Mouse (Mus musculus): Measurements from ENCODE around the gene Cd6. TPM values are rescaled to one million over a fixed set of nuclear protein-coding genes. Genes with fewer than 3 reads are reported as not detected.
A peak's percentile ranks its signal among the peaks of the same experiment; 100 is the strongest.

Cd6 gene
- polyA plus RNA-seq, 1 experiment from 2014 or later: not detected

DNA sequence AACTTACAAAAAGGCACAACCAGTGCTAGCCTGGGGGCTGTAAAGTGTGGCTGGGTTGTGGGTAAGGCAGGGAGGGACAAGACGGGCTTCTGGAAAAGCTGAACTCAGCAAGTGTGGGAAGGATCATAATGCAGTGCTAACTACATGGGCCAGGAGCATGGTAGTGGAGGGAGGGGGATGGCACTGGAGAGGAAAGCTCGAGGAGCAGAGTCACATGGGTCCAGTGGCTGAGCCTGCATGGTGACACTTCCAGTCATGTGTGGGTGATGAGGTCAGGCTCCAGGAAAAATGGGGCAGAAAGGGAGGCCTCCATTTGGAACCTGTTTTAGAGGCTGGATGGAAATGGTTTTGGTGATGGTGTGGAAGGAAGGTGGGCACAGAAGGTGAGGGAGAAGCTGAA, 26.7 kb upstream of the Cd6 start:
- Histone ChIP-seq H3K4me1 (replicated peaks) (no peaks in the 10 kb centered on the region), H3K4me3 (replicated peaks) (no peak overlapping the region), H3K36me3 (replicated peaks) (no peaks in the 10 kb centered on the region), H3K9ac (no peak overlapping the region), H3K4me2 (no peak overlapping the region), H3K27me3 (no peaks in the 10 kb centered on the region; the same call in 1 of the 2 replicates), H3K9me3 (replicated peaks) (no peaks in the 10 kb centered on the region), H3K27ac (replicated peaks) (no peak overlapping the region)
- ATAC-seq (ENCODE audit: insufficient read depth): no peak
- 39% methylated on average over 2 of the region's 2 CpGs for WGBS (ENCODE audit: insufficient replicate concordance)

DNA sequence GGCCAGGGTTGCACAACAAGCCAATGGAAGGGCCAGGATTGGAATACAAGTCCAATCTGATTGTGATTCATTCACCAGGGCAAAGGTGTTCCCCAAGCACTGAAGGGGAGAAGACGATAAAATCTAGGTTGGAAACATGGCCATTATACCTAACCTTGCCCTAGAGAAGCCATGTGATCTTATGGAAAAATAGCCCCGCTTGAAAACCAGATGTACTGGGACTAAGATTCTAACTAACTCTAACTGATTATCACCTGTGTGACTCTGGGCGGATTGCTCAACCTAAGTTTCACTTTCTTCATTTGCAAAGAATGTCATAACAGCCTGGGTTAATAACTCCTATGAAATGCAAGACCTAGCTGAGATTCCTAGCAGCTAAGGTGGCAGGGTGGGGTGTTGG, 25.6 kb upstream of the Cd6 start:
- Histone ChIP-seq H3K9me3 (replicated peaks) (no peaks in the 10 kb centered on the region), H3K27ac (replicated peaks) (no peak overlapping the region), H3K36me3 (replicated peaks) (no peaks in the 10 kb centered on the region), H3K4me2 (no peak overlapping the region), H3K4me3 (replicated peaks) (no peak overlapping the region), H3K4me1 (replicated peaks) (no peaks in the 10 kb centered on the region), H3K27me3 (no peaks in the 10 kb centered on the region; the same call in 1 of the 2 replicates), H3K9ac (no peak overlapping the region)
- 50% methylated on average over 3 of the region's 3 CpGs for WGBS (ENCODE audit: insufficient replicate concordance)
- ATAC-seq (ENCODE audit: insufficient read depth): no peak

DNA sequence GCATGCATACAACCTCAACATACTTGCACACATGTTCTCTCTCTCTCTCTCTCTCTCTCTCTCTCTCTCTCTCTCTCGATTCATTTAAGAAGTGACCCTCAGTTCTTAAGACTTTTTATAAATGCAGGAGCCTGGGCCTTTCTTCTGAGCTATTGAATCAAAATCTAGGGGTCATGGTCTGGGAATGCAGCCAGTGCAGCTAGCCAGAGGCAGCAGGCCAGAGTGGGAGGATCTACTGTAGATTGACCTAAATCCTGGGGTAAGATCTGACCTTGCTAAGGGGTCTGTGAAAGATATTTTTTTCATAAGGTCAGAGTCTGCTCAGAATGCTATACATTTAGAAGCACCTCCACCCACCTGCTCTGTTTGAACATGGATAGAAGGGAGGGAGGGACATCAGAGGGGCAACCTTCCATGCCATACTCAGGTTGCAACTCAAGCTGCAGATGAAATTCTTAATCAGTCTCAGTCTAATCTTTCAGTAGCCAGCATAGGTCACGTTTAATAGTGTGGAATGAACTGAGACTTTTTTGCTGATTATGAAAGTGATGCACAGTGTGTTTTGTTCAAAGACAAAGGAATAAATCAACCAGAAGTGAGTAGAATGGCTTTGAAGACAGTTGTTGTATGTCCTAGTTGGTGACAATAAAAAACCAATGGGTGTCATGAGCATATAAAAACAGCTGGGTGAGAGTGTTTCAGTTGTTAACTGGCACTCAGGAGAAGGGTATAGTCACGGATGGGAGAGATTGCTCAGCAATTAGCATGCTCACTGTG, 17.6 kb upstream of the Cd6 start:
- Histone ChIP-seq H3K4me1 (replicated peaks) (no peaks in the 10 kb centered on the region), H3K4me3 (replicated peaks) (no peak overlapping the region), H3K36me3 (replicated peaks) (no peaks in the 10 kb centered on the region), H3K4me2 (no peak overlapping the region), H3K27me3 (peaks cover 8% of the 10 kb centered on the region), H3K9ac (no peak overlapping the region), H3K9me3 (replicated peaks) (no peaks in the 10 kb centered on the region), H3K27ac (replicated peaks) (no peak overlapping the region)
- no peak for ATAC-seq (ENCODE audit: insufficient read depth)
- 42% methylated on average over 3 of the region's 3 CpGs for WGBS (ENCODE audit: insufficient replicate concordance)

DNA sequence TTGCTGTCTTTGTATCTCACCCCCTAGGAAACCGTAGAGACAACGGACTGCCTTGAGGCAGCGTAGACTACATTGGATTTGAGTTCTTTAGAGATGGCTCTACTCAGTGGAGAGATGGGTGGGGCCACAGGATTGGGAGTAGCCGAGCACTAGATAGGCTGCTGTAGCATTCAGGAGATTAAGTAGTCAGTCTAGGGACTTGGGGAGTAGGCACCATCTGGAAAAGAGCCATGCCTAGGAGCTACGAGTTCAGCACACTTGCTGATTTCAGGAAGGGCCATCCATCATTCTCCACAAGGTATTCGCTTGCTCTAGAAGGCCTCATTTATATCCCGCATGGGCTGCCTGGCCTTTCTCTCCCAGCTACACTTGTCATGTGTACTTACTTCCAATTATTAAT, 16.3 kb upstream of the Cd6 start:
- no peak overlapping the region for H3K27ac ChIP-seq (replicated peaks)
- H3K4me1 ChIP-seq (replicated peaks): peaks cover 4% of the 10 kb centered on the region; the same call in 1 of the 2 replicates
- H3K4me3 ChIP-seq (replicated peaks): no peak overlapping the region
- H3K36me3 ChIP-seq (replicated peaks): no peaks in the 10 kb centered on the region
- no peak overlapping the region for H3K4me2 ChIP-seq
- no peak overlapping the region for H3K9ac ChIP-seq
- WGBS (ENCODE audit: insufficient replicate concordance): 64% methylated on average over 7 of the region's 7 CpGs
- H3K9me3 ChIP-seq (replicated peaks): no peaks in the 10 kb centered on the region
- no peak for ATAC-seq (ENCODE audit: insufficient read depth)
- peaks cover 16% of the 10 kb centered on the region for H3K27me3 ChIP-seq

DNA sequence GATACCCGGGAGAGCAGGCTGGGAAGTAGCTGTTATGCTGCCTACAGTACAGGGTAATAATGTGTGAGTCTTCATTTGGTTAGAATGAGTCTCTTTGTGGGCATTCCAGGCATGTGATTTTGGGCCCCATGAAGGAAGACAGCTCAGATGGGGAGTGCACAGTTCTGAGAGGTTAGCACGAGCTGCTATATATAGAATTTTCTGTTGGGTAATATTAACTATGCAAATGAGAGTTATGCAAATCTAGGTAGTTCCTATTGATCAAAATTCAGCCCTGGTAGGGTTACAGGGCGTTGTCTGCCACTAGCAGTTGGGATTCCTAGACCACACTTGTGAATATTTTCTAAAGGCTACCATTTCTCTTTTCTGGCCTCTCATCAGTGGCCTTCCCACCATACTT, 15.6 kb upstream of the Cd6 start:
- Histone ChIP-seq H3K4me2 (no peak overlapping the region), H3K27ac (replicated peaks) (no peak overlapping the region), H3K9ac (no peak overlapping the region), H3K9me3 (replicated peaks) (no peaks in the 10 kb centered on the region), H3K4me3 (replicated peaks) (no peak overlapping the region), H3K4me1 (replicated peaks) (peaks cover 4% of the 10 kb centered on the region; the same call in 1 of the 2 replicates), H3K27me3 (peaks cover 16% of the 10 kb centered on the region), H3K36me3 (replicated peaks) (no peaks in the 10 kb centered on the region)
- no peak for ATAC-seq (ENCODE audit: insufficient read depth)
- 41% methylated on average over 3 of the region's 3 CpGs for WGBS (ENCODE audit: insufficient replicate concordance)

DNA sequence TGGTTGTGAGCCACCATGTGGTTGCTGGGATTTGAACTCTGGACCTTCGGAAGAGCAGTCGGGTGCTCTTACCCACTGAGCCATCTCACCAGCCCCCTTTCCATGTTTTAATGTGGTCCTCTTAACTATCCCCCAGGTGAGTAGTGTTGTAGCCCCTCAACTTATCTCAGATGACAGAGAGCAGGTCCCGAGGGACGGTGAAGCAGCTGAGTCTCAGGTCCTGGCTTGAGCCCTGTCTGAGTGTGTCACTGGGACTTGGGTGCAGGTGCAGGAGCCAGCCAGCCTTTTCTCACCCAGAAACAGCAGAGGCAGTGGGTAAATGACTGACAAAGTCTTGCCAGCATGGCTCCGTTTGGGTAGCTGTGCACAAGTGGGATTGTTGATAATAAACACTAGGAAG, 14.3 kb upstream of the Cd6 start:
- H3K4me1 ChIP-seq (replicated peaks): peaks cover 4% of the 10 kb centered on the region; the same call in 1 of the 2 replicates
- no peak overlapping the region for H3K9ac ChIP-seq
- 0 out of 2 replicates have a peak overlapping the region, but pooled peaks have one; percentile 7 for H3K4me3 ChIP-seq (replicated peaks)
- no peak overlapping the region; the same call in 1 of the 2 replicates for H3K4me2 ChIP-seq
- whole genome bisulfite sequencing (ENCODE audit: insufficient replicate concordance): 61% methylated on average over 5 of the region's 5 CpGs
- H3K9me3 ChIP-seq (replicated peaks): no peaks in the 10 kb centered on the region
- no peak overlapping the region for H3K27ac ChIP-seq (replicated peaks)
- no peak for ATAC-seq (ENCODE audit: insufficient read depth)
- peaks cover 16% of the 10 kb centered on the region for H3K27me3 ChIP-seq
- H3K36me3 ChIP-seq (replicated peaks): no peaks in the 10 kb centered on the region

DNA sequence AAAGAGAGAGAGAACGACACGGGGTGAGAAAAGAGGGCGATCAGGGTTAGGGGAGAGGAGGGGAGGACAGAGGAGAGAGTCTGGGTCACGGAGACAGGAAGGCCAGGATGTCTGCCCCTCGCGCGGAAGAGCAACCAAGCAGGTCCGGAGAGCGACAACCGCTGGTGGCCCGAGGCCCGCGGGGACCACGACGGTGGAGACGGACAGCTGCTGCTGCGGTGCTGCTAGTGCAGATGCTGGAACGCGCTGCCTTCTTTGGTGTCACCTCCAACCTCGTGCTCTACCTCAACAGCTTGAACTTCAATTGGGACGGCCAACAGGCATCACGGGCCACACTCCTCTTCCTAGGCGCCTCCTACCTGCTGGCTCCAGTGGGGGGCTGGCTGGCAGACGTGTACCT, 13.1 kb upstream of the Cd6 start:
- Histone ChIP-seq H3K9me3 (replicated peaks) (no peaks in the 10 kb centered on the region), H3K27ac (replicated peaks) (peak overlapping the region; percentile 61; the same call in 1 of the 2 replicates), H3K36me3 (replicated peaks) (no peaks in the 10 kb centered on the region), H3K27me3 (peaks cover 16% of the 10 kb centered on the region), H3K4me2 (peak overlapping the region; percentile 21), H3K4me1 (replicated peaks) (peaks cover 4% of the 10 kb centered on the region; the same call in 1 of the 2 replicates), H3K9ac (no peak overlapping the region), H3K4me3 (replicated peaks) (peak overlapping the region; percentile 25)
- 35% methylated on average over 24 of the region's 24 CpGs for whole genome bisulfite sequencing (ENCODE audit: insufficient replicate concordance)
- no peak for ATAC-seq (ENCODE audit: insufficient read depth)

DNA sequence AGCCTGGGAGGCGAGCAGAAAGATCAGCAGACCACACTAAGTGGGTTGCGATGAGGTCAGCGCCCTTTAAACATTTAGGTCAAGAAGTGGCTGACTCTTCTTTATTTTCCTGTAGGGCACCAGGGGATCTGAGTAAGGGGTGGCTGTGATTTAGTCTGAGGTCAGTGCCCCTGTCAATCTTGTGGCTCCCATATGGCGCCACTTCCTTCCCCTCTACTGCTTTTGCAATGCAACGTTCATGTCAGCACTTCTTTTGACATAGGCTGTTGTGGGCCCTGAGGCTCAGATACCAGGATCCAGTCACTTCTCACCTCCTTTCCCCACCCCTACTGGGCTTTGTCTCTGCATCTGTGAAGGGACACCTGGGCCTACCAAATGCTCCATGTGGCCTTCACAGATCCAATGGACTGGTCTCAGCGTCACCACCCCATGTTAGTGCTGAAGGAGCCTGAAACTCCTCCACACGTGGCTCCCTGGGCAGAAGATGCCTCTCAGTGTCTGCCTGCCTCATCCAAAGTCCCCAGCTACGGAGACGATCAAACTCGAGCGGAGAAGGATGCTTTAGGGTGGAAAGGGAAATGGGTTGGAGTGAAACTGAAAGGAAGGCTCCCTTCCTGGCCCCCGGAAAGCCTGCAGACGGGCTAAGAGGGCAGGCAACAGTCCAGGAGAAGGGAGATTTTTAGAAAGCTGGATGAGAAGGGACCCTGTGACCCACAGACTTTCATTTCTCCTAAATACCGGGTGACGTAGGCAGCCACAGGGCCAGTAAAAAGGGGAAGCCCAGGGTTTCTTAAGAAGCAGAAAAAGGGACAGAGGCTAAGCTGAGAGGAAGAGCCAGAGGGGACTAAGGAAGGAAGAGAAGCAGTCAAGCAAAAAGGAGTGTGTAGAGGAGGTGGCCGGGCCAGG, 12.1 kb upstream of the Cd6 start:
- H3K27ac ChIP-seq (replicated peaks): peak overlapping the region; percentile 61
- H3K4me3 ChIP-seq (replicated peaks): peak overlapping the region; percentile 24; the same call in 1 of the 2 replicates

DNA sequence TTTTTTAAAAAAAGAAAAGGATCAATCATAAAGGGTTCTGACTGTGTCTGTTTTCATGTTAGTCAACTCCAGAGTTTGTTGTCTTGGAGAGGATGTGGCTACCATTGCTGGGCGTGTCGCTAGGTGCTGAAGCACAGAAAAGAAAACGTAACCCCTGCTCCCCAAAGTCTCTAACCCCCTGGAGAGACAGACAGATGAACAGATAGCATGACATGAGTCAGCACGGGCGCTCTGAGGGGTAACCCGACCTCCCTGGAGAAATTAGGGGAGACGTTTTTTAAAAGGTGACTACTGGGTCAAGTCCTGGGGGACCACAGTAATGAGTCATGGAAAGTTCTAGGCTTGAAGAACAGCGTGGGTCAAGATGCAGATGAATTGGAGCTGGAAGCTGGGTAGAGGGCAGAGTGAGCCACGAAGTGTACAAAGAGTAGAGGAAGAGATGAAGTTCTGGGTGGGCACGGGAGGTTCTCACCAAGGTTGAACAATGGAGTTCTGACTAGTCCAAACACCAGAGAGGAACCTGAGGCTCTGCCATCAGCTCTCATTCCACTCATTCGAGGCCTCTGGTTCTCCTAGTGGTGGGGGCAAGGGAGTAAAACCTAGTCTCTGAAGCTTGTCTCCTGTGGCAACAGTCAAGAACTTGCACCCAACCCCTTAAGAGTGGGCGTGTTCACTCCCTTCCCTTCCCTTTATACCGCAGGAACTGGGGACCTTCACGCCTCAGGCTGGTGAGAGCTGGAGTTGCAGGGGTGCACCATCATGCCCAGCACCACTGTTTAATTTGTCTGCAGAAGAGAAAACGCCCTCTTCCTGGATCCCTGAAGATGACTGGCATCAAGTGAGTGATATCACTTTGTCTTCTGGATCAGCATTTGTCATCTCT, 9.4 kb upstream of the Cd6 start, which contains the start of gene Slc15a3:
Slc15a3 (plus strand) TSS at position 718 of the 883 bp plus-strand sequence.
- H3K36me3 ChIP-seq (replicated peaks): no peaks in the 10 kb centered on the region
- H3K9ac ChIP-seq: no peak within 1 kb of the TSS
- H3K4me2 ChIP-seq: no peak within 1 kb of the TSS
- ATAC-seq (ENCODE audit: insufficient read depth): no peak
- peaks cover 4% of the 10 kb centered on the region; the same call in 1 of the 2 replicates for H3K4me1 ChIP-seq (replicated peaks)
- no peaks in the 10 kb centered on the region for H3K9me3 ChIP-seq (replicated peaks)
- H3K4me3 ChIP-seq (replicated peaks): no peak within 1 kb of the TSS
- no peak within 1 kb of the TSS for H3K27ac ChIP-seq (replicated peaks)
- WGBS (ENCODE audit: insufficient replicate concordance): 49% methylated on average over 15 of the region's 15 CpGs
- peaks cover 16% of the 10 kb centered on the region for H3K27me3 ChIP-seq

More for the DNA sequence above, 12.1 kb upstream of the Cd6 start:
- Histone ChIP-seq H3K36me3 (replicated peaks) (no peaks in the 10 kb centered on the region), H3K9me3 (replicated peaks) (no peaks in the 10 kb centered on the region), H3K4me2 (peak overlapping the region; percentile 33), H3K27me3 (peaks cover 16% of the 10 kb centered on the region), H3K4me1 (replicated peaks) (peaks cover 4% of the 10 kb centered on the region; the same call in 1 of the 2 replicates), H3K9ac (no peak overlapping the region)
- 19% methylated on average over 16 of the region's 16 CpGs for WGBS (ENCODE audit: insufficient replicate concordance)
- ATAC-seq (ENCODE audit: insufficient read depth): peak; percentile 34

DNA sequence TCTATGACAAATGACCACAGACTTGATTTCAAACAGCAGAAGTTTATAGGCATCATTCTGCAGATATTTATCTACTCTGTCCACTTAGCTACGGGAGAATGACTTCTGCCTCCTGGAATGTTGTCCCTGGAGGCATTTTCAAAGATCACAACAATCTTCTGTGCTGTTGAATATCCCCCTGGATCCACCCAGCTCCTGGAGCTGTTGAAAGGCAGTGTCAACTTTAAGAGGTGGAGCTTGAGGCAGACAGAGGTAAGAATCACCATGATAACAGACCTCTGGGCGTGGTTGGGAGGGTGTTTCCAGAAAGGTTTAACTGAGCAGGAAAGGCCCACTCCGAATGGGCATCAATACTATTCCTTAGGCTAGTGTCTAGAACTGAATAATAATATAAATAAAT, 5.8 kb upstream of the Cd6 start:
- H3K4me3 ChIP-seq (replicated peaks): no peak overlapping the region
- no peak for ATAC-seq (ENCODE audit: insufficient read depth)
- no peaks in the 10 kb centered on the region for H3K36me3 ChIP-seq (replicated peaks)
- no peak overlapping the region for H3K9ac ChIP-seq
- no peak overlapping the region for H3K4me2 ChIP-seq
- H3K4me1 ChIP-seq (replicated peaks): no peaks in the 10 kb centered on the region
- no peaks in the 10 kb centered on the region for H3K27me3 ChIP-seq
- no peaks in the 10 kb centered on the region for H3K9me3 ChIP-seq (replicated peaks)
- H3K27ac ChIP-seq (replicated peaks): no peak overlapping the region
- WGBS (ENCODE audit: insufficient replicate concordance): 46% methylated on average over 3 of the region's 3 CpGs

Measured in liver, embryonic 15.5 days (tissue).